Mouse (Mus musculus) hindlimb bud, embryonic 11.5 days (tissue): Measurements from ENCODE around the gene Tas2r105.

ENCODE experiments used
- DNase-seq: peaks from one replicate; pipeline ENCODE4 v3.0.0-alpha.2; 2012; ENCODE audit warnings: low read depth, low spot score; ENCODE audit errors: extremely low spot score

Tas2r105 gene

DNA sequence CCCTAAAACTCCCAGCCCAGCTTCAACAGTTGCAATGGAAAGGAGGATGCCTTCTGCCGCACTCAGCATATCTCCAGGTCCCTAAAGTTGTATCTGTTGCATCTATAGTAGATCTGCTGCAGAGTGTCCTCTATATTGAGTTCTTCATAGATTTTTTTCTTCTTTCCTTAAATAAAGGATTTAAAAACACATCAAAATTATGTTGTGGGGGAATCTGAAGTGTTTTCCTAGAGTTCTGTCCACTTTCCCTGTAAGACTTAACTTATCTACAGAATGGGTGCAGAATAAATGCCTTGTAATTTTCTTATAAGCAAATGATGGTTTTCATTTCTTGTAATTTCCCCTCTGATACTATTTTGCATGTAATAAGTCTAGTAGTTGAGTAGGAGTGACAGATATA lies at the start of gene Tas2r105:
Gene Tas2r105, minus strand, starts transcription at position 101 of the 400 bp plus-strand sequence.
- DNase-seq = no peak

DNA sequence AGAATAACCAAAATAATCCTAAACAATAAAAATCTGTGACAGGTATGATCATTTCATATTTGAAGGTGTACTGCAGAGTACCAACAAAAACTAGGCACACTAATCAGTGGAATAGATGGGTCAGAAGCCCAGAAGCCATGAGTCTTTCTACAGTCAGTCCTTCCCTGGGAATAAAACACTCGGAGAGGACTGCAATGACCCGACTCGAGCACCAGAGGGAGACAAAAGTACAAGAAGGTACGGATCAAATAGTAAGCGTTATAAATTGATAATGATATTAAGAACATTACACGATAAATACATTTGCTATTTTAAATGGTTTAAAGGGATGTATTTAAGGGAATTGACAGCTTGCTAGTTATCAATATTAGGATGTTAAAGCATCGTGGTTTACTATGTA lies 25.5 kb upstream of the Tas2r105 start:
- no peak for DNase-seq

- no peak for DNase-seq
Measured at GRCm38 (mm10) chr6:131689963-131690362, 2.7 kb upstream of the Tas2r105 start, which contains the start of gene Tas2r114. Tas2r114 (minus strand) TSS chr6:131690063.

- no peak for DNase-seq
Measured at GRCm38 (mm10) chr6:131685644-131686043, 1.7 kb downstream of the Tas2r105 start, which contains the start of gene Tas2r104. Tas2r104 (minus strand) TSS chr6:131685744.

- DNase-seq = no peak
Measured at GRCm38 (mm10) chr6:131678786-131679185, 8.5 kb downstream of the Tas2r105 start, which contains the start of gene Tas2r106. Tas2r106 (minus strand) TSS chr6:131678886.

DNA sequence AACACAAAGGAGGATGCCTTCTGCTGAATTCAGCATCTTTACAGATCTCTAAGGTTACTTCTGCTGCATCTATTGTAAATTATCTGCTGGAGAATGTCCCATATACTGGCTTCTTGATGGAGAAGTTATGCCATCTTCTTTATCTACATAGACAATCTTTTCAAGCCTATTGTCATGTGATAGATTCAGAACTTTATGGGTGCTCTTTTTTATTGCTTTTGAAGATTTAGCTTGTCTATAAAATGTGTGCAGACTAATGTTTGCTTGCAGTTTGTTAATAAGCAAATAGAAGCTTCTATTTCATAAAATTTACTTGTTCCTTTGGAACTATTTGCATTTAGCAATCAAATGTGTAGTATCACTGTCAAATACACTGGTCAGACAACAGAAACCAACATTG lies 27.2 kb downstream of the Tas2r105 start, which contains the start of gene Tas2r107:
Gene Tas2r107, minus strand, starts transcription at position 101 of the 400 bp plus-strand sequence.
- no peak for DNase-seq
